Mouse (Mus musculus) activated CD4-positive, CD25-positive, alpha-beta regulatory T cell (primary cell): ENCODE measurements around the gene Tmem30b. TPM values are rescaled to one million over a fixed set of nuclear protein-coding genes. Genes with fewer than 3 reads are reported as not detected.

Experiments
- polyA plus RNA-seq, 2 experiments: library from polyadenylated mRNA; unstranded; fragments of 100-300 nt; shearing (Covaris generic); gene quantifications; one replicate each; pipeline ENCODE4 v1.2.1; 2017

Tmem30b gene
- 1 to 10 TPM in 1 of 2 experiments, under 1 TPM in 1; 0.32 to 1.5 TPM for polyA plus RNA-seq

DNA sequence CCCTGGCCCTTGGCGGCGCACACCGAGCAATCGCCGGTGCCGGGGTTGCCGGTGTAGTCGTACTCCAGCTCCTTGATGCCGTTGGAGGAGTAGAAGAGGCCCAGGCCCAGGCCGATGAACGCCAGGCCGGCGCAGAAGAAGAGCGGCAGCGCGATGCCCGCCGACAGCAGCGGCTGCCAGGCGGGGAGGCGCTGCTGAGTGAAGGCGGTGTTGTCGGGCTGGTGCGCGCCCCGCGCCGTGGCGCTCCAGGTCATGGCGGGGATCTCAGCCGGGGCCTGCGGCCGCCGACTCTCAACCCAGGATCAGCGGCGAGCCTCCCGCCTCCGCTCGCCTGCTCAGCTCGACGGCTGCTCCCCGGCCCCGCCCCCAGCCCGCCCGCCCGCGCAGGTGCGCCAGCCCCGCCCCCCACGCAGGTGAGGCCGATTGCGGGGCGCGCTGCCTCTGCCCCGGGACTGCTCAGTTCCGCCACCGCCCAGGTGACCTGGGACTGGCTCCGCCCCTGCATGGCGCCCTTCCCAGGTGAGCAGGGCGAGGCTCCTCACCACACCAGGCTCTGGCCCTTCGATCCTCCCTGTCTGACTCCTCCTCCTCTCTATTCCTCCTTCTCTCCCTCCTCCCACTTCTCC lies at the start of gene Tmem30b:
Gene Tmem30b (minus strand): TSS at position 307 of the 626 bp plus-strand sequence.

DNA sequence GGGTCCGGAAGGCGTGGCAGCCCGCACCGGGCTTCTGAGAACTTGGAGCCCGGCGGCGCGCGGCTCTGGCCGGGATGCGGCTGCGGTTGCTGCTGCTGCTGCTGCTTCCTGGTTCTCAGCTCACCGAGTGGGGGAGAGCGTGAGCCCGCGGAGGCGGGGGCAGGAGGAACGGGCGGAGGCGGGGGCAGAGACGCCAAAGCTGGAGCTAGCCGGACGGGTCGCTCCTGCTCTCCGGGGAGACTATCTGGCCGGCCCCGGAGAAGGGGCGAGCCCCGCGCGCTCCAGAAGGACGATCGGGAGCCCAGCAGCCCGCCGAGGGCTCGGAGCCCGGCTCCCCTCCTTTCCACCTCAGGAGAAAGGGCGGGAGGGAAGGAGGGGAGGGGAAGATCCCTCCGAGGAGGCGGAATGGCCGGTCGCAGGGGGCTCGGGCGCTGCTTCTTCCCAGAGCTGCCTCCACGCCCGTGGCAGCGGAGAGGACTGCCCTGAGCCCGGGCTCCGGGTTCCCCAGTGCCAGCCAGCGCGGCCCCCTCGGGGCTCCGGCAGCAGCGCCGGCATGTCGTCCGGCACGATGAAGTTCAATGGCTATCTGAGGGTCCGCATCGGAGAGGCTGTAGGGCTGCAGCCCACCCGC lies 38.5 kb upstream of the Tmem30b start, which contains the start of gene Prkch:
Gene Prkch (plus strand): TSS at position 187 of the 631 bp plus-strand sequence.

Other genes starting within 250 kb of the Tmem30b start
- gene Prkch, start 38.4 kb upstream of the Tmem30b start, polyA plus RNA-seq, result 100 to 1,000 TPM; 322 to 375 TPM